Mouse (Mus musculus) adrenal gland, adult (tissue): Measurements from ENCODE around the gene Mmp12.
"Not testable (repeated sequence)": the region's sequence is repeated elsewhere in the genome, so short reads cannot be mapped to it uniquely, and the experiment has no call there.

Experiments
- DNase-seq, 2 experiments: peaks; one replicate each; pipeline ENCODE4 v3.0.0; 2022 to 2023; ENCODE audit warnings: low spot score in 1 of 2; ENCODE audit not compliant: inconsistent age in 2 of 2

Mmp12 gene

DNA sequence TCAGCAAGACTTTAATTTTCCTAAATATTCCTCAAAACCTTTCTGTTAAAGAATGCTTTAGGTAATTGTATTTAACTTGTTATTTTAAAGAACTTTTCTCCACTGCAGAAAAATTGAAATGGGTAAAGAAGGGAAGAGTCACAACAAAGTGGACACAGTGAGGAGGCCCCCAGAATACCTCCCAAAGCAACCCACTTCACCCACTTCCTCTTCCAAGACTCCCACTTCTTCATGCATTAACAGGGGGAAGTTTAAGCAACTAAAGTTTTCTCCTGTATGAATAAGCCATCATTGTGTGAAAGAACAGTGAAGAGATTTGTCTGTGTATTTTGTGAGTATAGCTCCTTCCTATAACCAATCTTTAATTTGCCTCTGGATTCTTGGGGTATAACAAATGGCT lies at the start of gene Mmp12:
TSS of gene Mmp12 (plus strand) at position 275 of the 400 bp plus-strand sequence.
- no peak for DNase-seq

DNA sequence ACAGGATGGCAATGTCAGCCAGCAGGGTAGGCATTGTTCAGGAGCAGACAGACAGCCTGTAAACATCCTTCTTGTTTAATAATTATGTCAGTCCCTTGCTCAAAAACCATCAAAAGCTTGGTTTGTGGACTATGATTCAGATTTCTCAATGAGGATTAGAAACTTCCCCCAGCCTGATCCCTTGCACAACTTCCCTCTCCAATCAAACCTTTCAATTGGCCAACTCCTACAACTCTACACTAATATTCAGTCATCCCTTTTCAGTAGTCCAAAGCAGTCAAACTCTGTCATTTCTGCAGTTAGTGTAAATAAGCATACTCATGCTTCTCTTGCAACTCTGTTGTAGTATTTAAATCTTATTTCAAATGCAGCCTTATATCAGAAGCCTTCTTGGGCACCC lies 12.3 kb upstream of the Mmp12 start:
- no peak for DNase-seq

DNA sequence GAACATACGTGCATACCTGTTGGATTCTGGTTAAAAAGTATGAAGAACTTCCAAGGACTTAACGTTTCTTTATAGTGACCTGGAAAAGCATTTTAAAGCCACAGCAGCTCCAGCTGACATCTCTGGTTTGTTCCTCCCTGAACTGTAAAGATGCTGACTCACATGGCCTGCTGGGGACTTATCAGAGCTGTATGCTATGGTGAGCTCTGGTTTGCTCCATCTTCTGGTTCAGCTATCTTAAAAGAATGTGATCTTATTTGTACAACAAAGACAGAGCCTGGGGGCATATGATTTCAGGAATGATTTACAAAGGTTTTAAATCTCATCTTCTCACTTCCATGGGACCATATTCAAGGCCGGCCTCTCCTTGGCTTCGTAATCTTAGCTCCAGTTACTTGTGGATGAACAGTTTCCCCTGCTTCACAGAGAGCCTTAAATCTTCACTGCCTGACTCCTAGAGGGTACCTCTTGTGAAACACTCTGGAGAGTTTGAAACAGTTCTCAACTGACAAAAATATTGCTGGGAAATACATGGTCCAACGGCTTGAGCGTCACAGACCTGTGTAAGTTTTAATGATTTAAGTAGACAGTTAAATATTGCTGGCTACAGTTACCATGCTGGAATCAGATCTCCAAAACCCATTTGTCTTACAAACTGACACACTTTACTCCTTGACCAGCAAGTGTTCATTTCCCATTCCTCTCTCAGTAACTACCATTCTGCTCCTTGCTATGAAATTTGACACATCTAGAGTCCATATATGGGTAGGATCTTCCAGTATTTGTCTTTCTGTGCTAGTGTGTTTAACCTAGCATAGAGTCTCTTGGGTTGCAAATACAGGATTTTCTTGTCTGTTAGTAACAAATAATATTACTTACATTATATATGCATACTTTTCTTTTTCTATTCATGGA lies 8.2 kb upstream of the Mmp12 start:
- no peak for DNase-seq

DNA sequence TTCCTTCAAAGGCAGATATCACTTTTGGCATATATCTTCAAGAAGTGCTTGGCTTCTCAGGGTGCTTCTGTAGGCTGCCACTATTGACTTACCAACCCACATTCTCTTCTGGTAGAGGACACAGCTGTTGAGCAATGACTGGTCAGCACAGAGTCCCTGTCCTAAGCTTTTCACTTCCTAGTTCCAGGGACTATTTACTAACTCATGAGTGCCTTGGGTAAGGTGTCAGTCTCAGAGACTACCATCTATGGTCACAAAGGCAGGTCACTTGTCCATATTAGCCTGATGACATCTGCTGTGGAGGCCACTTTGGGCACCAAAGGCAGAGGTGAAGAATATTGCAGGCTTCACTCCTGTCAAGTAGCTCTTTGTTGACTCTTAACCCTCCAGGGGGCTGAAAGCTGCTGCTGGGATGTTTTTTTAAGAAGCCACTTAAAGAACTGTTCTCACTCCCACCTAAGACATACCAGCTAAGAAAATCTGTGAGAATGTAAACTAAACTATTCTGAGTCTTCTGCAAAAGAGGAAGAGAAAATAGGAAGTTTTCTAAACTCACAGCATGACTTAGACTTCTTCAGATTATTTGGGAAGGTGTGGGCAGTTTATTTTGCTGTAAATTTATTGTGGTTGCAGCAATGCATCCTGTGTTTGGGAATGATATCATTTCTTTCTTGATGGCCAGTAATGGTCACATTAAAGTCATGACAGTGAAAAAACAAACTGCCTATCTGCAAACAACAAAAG lies 7.3 kb upstream of the Mmp12 start:
- no peak for DNase-seq

DNA sequence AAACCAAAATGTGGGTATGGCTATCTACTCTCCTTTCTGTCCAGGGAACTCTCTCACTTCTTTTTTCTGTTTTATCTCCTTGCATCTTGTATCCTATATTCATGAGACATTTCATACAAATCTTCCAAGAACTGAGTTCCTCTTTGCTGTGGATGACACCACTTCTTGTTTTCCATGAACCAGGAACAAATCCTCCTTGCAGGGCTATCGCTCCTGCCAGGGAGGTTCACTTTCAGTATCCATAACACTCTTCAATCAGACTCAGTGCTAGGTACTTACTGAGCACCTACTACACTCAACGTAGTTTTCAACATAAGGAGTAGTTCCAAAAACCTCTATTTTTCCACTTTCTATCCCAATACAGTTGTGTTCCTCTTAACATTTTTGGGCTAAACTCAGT lies 1.3 kb downstream of the Mmp12 start:
- DNase-seq = no peak

DNA sequence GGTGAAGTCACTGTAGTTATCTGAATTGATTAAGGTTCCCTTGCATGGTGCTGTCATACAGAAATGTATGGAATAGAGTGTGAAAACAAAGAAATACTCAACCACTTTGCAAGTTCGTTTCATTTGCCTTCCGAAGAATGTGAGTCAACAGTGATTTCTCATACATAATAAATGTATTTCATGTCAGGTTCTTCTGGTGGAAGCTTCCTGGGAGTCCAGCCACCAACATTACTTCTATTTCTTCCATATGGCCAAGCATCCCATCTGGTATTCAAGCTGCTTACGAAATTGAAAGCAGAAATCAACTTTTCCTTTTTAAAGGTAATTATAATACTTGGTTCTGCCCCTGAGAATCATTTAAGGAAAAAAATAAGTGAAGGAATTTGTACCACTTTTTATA lies 10.4 kb downstream of the Mmp12 start:
- DNase-seq = no peak

DNA sequence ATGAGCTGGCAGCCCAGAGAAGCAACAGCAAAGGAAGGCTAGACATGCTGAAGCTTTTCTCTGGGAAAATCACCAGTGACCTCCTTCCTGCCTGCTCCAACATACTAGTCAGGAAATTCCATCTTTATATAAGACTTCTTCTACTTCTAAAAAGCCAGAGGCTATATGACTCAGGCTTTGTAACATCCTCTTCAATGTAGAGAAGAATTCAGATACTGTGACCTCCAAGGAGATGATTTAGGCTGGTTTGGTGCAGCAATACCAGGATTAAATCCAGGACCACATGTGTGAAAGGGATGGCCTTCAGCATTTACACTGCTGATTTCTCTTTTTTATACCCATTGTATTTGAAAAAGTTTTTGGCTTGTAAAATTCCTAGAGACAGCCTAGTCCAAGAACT lies 43.8 kb downstream of the Mmp12 start, which contains the start of gene Mmp1b:
TSS of gene Mmp1b (minus strand) at position 101 of the 400 bp plus-strand sequence.
- no peak for DNase-seq

DNA sequence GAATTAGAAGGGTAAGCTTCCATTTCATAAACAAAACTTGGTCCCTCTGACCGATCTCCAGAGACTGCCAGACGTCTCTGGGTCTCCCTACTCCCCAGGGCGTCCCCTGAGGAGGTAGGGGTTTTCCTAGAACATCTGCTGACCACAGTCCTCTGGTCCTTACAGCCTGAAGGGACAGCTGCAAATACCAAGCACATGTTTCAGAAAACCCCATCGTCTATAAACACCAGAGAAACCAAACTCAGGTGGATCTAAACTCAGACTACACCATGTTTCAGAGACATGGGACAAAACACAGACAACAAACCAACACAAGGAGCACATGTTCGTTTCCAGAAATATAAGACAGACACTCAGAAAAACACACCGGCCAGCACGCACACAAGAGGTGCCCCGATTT lies 52.4 kb downstream of the Mmp12 start:
- DNase-seq = not testable (repeated sequence)
